Mouse (Mus musculus) myocyte (in vitro differentiated cells): ENCODE data around the gene Ccdc121. TPM values are rescaled to one million over a fixed set of nuclear protein-coding genes. Genes with fewer than 3 reads are reported as not detected.
A peak's percentile ranks its signal among the peaks of the same experiment; 100 is the strongest.

ENCODE experiments used
- H3K27me3 ChIP-seq: one replicate; pipeline ENCODE4 v1.6.1; 2011; ENCODE audit not compliant: control insufficient read depth, insufficient read depth, insufficient read length
- H3K36me3 ChIP-seq: one replicate; pipeline ENCODE4 v1.6.1; 2011; ENCODE audit not compliant: control insufficient read depth, insufficient read depth
- H3K4me2 ChIP-seq: one replicate; pipeline ENCODE4 v1.6.1; 2011; ENCODE audit warnings: low read depth, control low read depth
- H3K4me3 ChIP-seq: one replicate; pipeline ENCODE4 v1.5.1; 2011; ENCODE audit warnings: mild to moderate bottlenecking, control low read depth, moderate library complexity
- H3K79me2 ChIP-seq: one replicate; pipeline ENCODE4 v1.6.1; 2011; ENCODE audit not compliant: control insufficient read depth, insufficient read depth
- H3ac ChIP-seq: one replicate; pipeline ENCODE4 v1.6.1; 2011; ENCODE audit not compliant: control insufficient read depth, insufficient read length
- CEBPB ChIP-seq: IDR thresholded peaks from 2 replicates; pipeline ENCODE4 v1.6.1; 2011; ENCODE audit warnings: mild to moderate bottlenecking, moderate library complexity; ENCODE audit not compliant: poor library complexity, insufficient read depth, severe bottlenecking
- E2F4 ChIP-seq: IDR thresholded peaks from one replicate; pipeline ENCODE4 v1.6.1; 2011; ENCODE audit warnings: mild to moderate bottlenecking, control low read depth, moderate library complexity; ENCODE audit not compliant: insufficient read depth
- MAX ChIP-seq: IDR thresholded peaks from one replicate; pipeline ENCODE4 v1.6.1; 2011; ENCODE audit warnings: low read depth, mild to moderate bottlenecking, control low read depth
- MYOD1 ChIP-seq, 3 experiments: IDR thresholded peaks; one replicate each; pipeline ENCODE4 v1.6.1; 2011; ENCODE audit warnings: control low read depth in 2 of 3, low read depth in 2 of 3, mild to moderate bottlenecking in 2 of 3, moderate library complexity in 1 of 3; ENCODE audit not compliant: insufficient read length in 2 of 3, control insufficient read depth in 1 of 3
- MYOG ChIP-seq, 3 experiments: IDR thresholded peaks; one replicate each; pipeline ENCODE4 v1.6.1; 2011; ENCODE audit warnings: control low read depth in 2 of 3, low read depth in 2 of 3, mild to moderate bottlenecking in 2 of 3; ENCODE audit not compliant: insufficient read length in 2 of 3, control insufficient read depth in 1 of 3, insufficient read depth in 1 of 3
- POLR2A ChIP-seq: IDR thresholded peaks from one replicate; pipeline ENCODE4 v1.6.1; 2011; ENCODE audit warnings: low read depth, mild to moderate bottlenecking, control low read depth, moderate library complexity; ENCODE audit not compliant: insufficient read length
- POLR2AphosphoS2 ChIP-seq: IDR thresholded peaks from one replicate; pipeline ENCODE4 v1.6.1; 2011; ENCODE audit warnings: low read depth, control low read depth; ENCODE audit not compliant: insufficient read length
- REST ChIP-seq: IDR thresholded peaks from one replicate; pipeline ENCODE4 v1.6.1; 2011; ENCODE audit warnings: mild to moderate bottlenecking, control low read depth, moderate library complexity; ENCODE audit not compliant: insufficient read depth, insufficient read length
- SRF ChIP-seq: IDR thresholded peaks from one replicate; pipeline ENCODE4 v1.6.1; 2011; ENCODE audit warnings: low read depth; ENCODE audit not compliant: control insufficient read depth, insufficient read length
- TCF12 ChIP-seq: IDR thresholded peaks from one replicate; pipeline ENCODE4 v1.6.1; 2011; ENCODE audit warnings: mild to moderate bottlenecking, control low read depth; ENCODE audit not compliant: poor library complexity, insufficient read depth, severe bottlenecking
- TCF3 ChIP-seq: IDR thresholded peaks from one replicate; pipeline ENCODE4 v1.6.1; 2011; ENCODE audit warnings: low read depth, control low read depth; ENCODE audit not compliant: insufficient read length
- USF1 ChIP-seq: IDR thresholded peaks from one replicate; pipeline ENCODE4 v1.6.1; 2011; ENCODE audit warnings: low read depth, mild to moderate bottlenecking, control low read depth, moderate library complexity
- polyA plus RNA-seq: library from polyadenylated mRNA; unstranded; fragments of >200 nt; fragmentation: generic; extraction: Trizol; gene quantifications from one replicate; pipeline ENCODE4 v1.2.1, GENCODE M21; 2012; ENCODE audit warnings: missing spikeins

Ccdc121 gene
- polyA plus RNA-seq, 1 experiment, result not detected

- Histone ChIP-seq H3K4me3 (no peak overlapping the region), H3ac (no peak overlapping the region), H3K27me3 (no peaks in the 10 kb centered on the region), H3K79me2 (no peaks in the 10 kb centered on the region), H3K4me2 (peak overlapping the region; percentile 77), H3K36me3 (no peaks in the 10 kb centered on the region)
- TF ChIP-seq MYOG (IDR thresholded peaks at IDR 0.05; ENCODE audit: control insufficient read depth in 1 of 3, insufficient read depth in 1 of 3, insufficient read length in 2 of 3, low read depth in 2 of 3), result peak; percentile 61 to 90 (median 84)
- no peak for TF ChIP-seq POLR2A
- TF ChIP-seq REST, result no peak
- TF ChIP-seq E2F4, result no peak
- no peak for TF ChIP-seq USF1
- TF ChIP-seq TCF12, result peak; percentile 84
- peak; percentile 46 for TF ChIP-seq TCF3
- TF ChIP-seq SRF, result no peak
- peak; percentile 22 to 90 (median 77) for TF ChIP-seq MYOD1 (IDR thresholded peaks at IDR 0.05; ENCODE audit: control insufficient read depth in 1 of 3, insufficient read length in 2 of 3, low read depth in 2 of 3)
- TF ChIP-seq POLR2AphosphoS2, result no peak
- TF ChIP-seq CEBPB, result peak; percentile 86
- TF ChIP-seq MAX, result no peak
Measured at GRCm38 (mm10) chr1:181552533-181553410, 41.5 kb upstream of the Ccdc121 start.

GRCm38 (mm10) chr1:181550826-181551225 lies 39.6 kb upstream of the Ccdc121 start:
- Histone ChIP-seq H3K4me3 (no peak overlapping the region), H3K79me2 (no peaks in the 10 kb centered on the region), H3K27me3 (no peaks in the 10 kb centered on the region), H3ac (no peak overlapping the region), H3K4me2 (peak overlapping the region; percentile 33), H3K36me3 (no peaks in the 10 kb centered on the region)
- TF ChIP-seq TCF3, result peak; percentile 54
- TF ChIP-seq REST, result no peak
- TF ChIP-seq SRF, result no peak
- TF ChIP-seq CEBPB, result 0 out of 2 replicates have a peak, but pooled peaks have one; percentile 7
- no peak for TF ChIP-seq POLR2AphosphoS2
- peak; percentile 41 for TF ChIP-seq TCF12
- no peak for TF ChIP-seq POLR2A
- no peak for TF ChIP-seq E2F4
- no peak for TF ChIP-seq USF1
- peak; percentile 40 to 82 (median 45) for TF ChIP-seq MYOG (IDR thresholded peaks at IDR 0.05; ENCODE audit: control insufficient read depth in 1 of 3, insufficient read depth in 1 of 3, insufficient read length in 2 of 3, low read depth in 2 of 3)
- TF ChIP-seq MYOD1 (IDR thresholded peaks at IDR 0.05; ENCODE audit: control insufficient read depth in 1 of 3, insufficient read length in 2 of 3, low read depth in 2 of 3), result peak in 2 of 3 experiments; percentile 53 to 79
- TF ChIP-seq MAX, result no peak

- Histone ChIP-seq H3K36me3 (no peaks in the 10 kb centered on the region), H3K79me2 (no peaks in the 10 kb centered on the region), H3ac (no peak overlapping the region), H3K4me2 (peak overlapping the region; percentile 40), H3K4me3 (no peak overlapping the region), H3K27me3 (no peaks in the 10 kb centered on the region)
- peak; percentile 34 to 97 (median 94) for TF ChIP-seq MYOD1 (IDR thresholded peaks at IDR 0.05; ENCODE audit: control insufficient read depth in 1 of 3, insufficient read length in 2 of 3, low read depth in 2 of 3)
- no peak for TF ChIP-seq POLR2A
- TF ChIP-seq TCF12, result peak; percentile 66
- no peak for TF ChIP-seq MAX
- TF ChIP-seq SRF, result no peak
- TF ChIP-seq E2F4, result no peak
- peak; percentile 51 for TF ChIP-seq TCF3
- no peak for TF ChIP-seq REST
- peak; percentile 75 to 97 (median 90) for TF ChIP-seq MYOG (IDR thresholded peaks at IDR 0.05; ENCODE audit: control insufficient read depth in 1 of 3, insufficient read depth in 1 of 3, insufficient read length in 2 of 3, low read depth in 2 of 3)
- no peak for TF ChIP-seq POLR2AphosphoS2
- no peak for TF ChIP-seq USF1
Measured at GRCm38 (mm10) chr1:181549987-181550386, 38.7 kb upstream of the Ccdc121 start.

- Histone ChIP-seq H3K4me2 (peak overlapping the region; percentile 38), H3K27me3 (no peaks in the 10 kb centered on the region), H3K4me3 (no peak overlapping the region), H3K36me3 (no peaks in the 10 kb centered on the region), H3K79me2 (no peaks in the 10 kb centered on the region), H3ac (no peak overlapping the region)
- TF ChIP-seq MYOG (IDR thresholded peaks at IDR 0.05; ENCODE audit: control insufficient read depth in 1 of 3, insufficient read depth in 1 of 3, insufficient read length in 2 of 3, low read depth in 2 of 3), result no peak
- TF ChIP-seq USF1, result no peak
Measured at GRCm38 (mm10) chr1:181545044-181545772, 34.0 kb upstream of the Ccdc121 start.
